8 mouse cellular contexts compared by ENCODE assay signal in the genomic region with DNA sequence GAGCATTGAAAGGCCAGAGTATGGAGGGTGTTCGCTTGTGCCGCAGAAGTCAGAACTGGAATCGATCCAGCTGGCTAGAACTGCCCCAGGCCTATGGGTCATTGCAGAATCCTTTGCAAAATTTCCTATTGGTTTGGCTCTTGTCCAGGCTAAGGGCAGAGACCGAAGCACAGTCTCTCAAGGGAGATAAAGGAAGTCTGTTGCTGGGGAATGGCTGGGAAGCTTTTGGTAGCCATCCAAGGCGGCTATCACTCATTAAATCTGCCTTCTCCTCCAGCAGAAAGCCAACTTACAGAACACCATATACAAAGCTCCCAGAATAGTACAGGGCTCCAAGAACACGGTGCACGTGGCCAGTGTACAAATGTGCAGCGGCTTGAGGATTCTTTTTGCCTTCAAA. TPM values are rescaled to one million over a fixed set of nuclear protein-coding genes. Genes with fewer than 3 reads are reported as not detected.
DNase-seq lines count a peak whose midpoint lies in the region; ATAC-seq lines count a peak whose summit lies in the region.

No protein-coding gene starts in this region.

- H3K27ac ChIP-seq in midbrain, embryonic 13.5 days, result peak overlapping the region; percentile 45
- H3K27ac ChIP-seq in midbrain, embryonic 10.5 days (replicated peaks), result no peak overlapping the region
- H3K27ac ChIP-seq in heart, embryonic 13.5 days (replicated peaks), result peak overlapping the region; percentile 86

- H3K9ac ChIP-seq in midbrain, embryonic 13.5 days (replicated peaks), result peak overlapping the region; percentile 28
- peak overlapping the region; percentile 57 for H3K9ac ChIP-seq in heart, embryonic 13.5 days

- WGBS in midbrain, embryonic 13.5 days, result 55% methylated on average over 8 of the region's 8 CpGs
- 89% methylated on average over 8 of the region's 8 CpGs for WGBS in midbrain, embryonic 10.5 days
- WGBS in heart, embryonic 13.5 days, result 31% methylated on average over 8 of the region's 8 CpGs

- no peak for ATAC-seq in midbrain, embryonic 13.5 days
- ATAC-seq in heart, embryonic 13.5 days (ENCODE audit: extremely low read depth, insufficient number of reproducible peaks, low FRiP score, low TSS enrichment), result no peak
- ATAC-seq in megakaryocyte-erythroid progenitor cell, adult 5-6 weeks (replicated peaks; ENCODE audit: low FRiP score, low TSS enrichment, poor library complexity, severe bottlenecking), result no peak

- no peak for DNase-seq in midbrain, embryonic 10.5 days (ENCODE audit: low spot score)
- DNase-seq in cerebellum, postnatal 10 days, result peak; percentile 85 to 86
- peak; percentile 89 for DNase-seq in kidney, postnatal 10 days
- DNase-seq in lung, postnatal 14 days, result peak; percentile 74
- peak; percentile 52 for DNase-seq in testis, postnatal 10 days (ENCODE audit: low spot score)

- H3K36me3 ChIP-seq in midbrain, embryonic 13.5 days, result no peaks in the 10 kb centered on the region
- H3K36me3 ChIP-seq in midbrain, embryonic 10.5 days, result no peaks in the 10 kb centered on the region
- no peaks in the 10 kb centered on the region for H3K36me3 ChIP-seq in heart, embryonic 13.5 days

- H3K4me2 ChIP-seq in midbrain, embryonic 13.5 days (replicated peaks), result peak overlapping the region; percentile 51
- peak overlapping the region; percentile 71 for H3K4me2 ChIP-seq in heart, embryonic 13.5 days

- peaks cover 26% of the 10 kb centered on the region for H3K4me1 ChIP-seq in midbrain, embryonic 13.5 days (replicated peaks)
- peaks cover 35% of the 10 kb centered on the region for H3K4me1 ChIP-seq in midbrain, embryonic 10.5 days
- H3K4me1 ChIP-seq in heart, embryonic 13.5 days, result peaks cover 37% of the 10 kb centered on the region

- H3K27me3 ChIP-seq in midbrain, embryonic 13.5 days, result peaks cover 3% of the 10 kb centered on the region; the same call in 1 of the 2 replicates
- H3K27me3 ChIP-seq in midbrain, embryonic 10.5 days (ENCODE audit: low read depth, poor library complexity, severe bottlenecking), result peaks cover 12% of the 10 kb centered on the region; the same call in 1 of the 2 replicates
- H3K27me3 ChIP-seq in heart, embryonic 13.5 days (replicated peaks), result no peaks in the 10 kb centered on the region

- no peak overlapping the region for H3K4me3 ChIP-seq in midbrain, embryonic 13.5 days (replicated peaks)
- H3K4me3 ChIP-seq in midbrain, embryonic 10.5 days, result no peak overlapping the region
- peak overlapping the region; percentile 37; the same call in 1 of the 2 replicates for H3K4me3 ChIP-seq in heart, embryonic 13.5 days

- no peaks in the 10 kb centered on the region for H3K9me3 ChIP-seq in midbrain, embryonic 13.5 days
- no peaks in the 10 kb centered on the region for H3K9me3 ChIP-seq in midbrain, embryonic 10.5 days (replicated peaks)
- H3K9me3 ChIP-seq in heart, embryonic 13.5 days, result no peaks in the 10 kb centered on the region

RNA-seq across cellular contexts. Expression of gene Tnrc6b, which starts 4.0 kb away (rescaled TPM):
- 48.7 and 51.0 TPM in 2 replicates for polyA plus RNA-seq in midbrain, embryonic 13.5 days (2015; fragmentation: Nextera tagmentation; extraction: Ambion mirVana)
- 43.5 and 54.7 TPM in 2 replicates for polyA plus RNA-seq in midbrain, embryonic 10.5 days (2016; fragmentation: Nextera tagmentation; extraction: Ambion mirVana)
- polyA plus RNA-seq in heart, embryonic 13.5 days (2015; fragmentation: Nextera tagmentation; extraction: Ambion mirVana), result 23.8 and 24.2 TPM in 2 replicates
- total RNA-seq in megakaryocyte-erythroid progenitor cell, adult 5-6 weeks (2014; fragmentation: Nextera tagmentation), result 79.3 and 89.0 TPM in 2 replicates
- 40.3 and 48.5 TPM in 2 replicates for total RNA-seq in megakaryocyte-erythroid progenitor cell, adult 5-6 weeks (2017)

RNA-seq across cellular contexts. Expression of gene Fam83f, which starts 35.4 kb away (rescaled TPM):
- 0.19 and 0.27 TPM in 2 replicates for polyA plus RNA-seq in midbrain, embryonic 13.5 days (2015; fragmentation: Nextera tagmentation; extraction: Ambion mirVana)
- polyA plus RNA-seq in midbrain, embryonic 10.5 days (2016; fragmentation: Nextera tagmentation; extraction: Ambion mirVana), result 0.26 and 0.64 TPM in 2 replicates
- polyA plus RNA-seq in heart, embryonic 13.5 days (2015; fragmentation: Nextera tagmentation; extraction: Ambion mirVana), result 0.13 and 0.14 TPM in 2 replicates
- not detected in 2 replicates for total RNA-seq in megakaryocyte-erythroid progenitor cell, adult 5-6 weeks (2014; fragmentation: Nextera tagmentation)
- not detected in 2 replicates for total RNA-seq in megakaryocyte-erythroid progenitor cell, adult 5-6 weeks (2017)
